Mouse (Mus musculus) megakaryocyte, adult 5-6 weeks (primary cell): ENCODE results near the gene Ccdc171. TPM values are rescaled to one million over a fixed set of nuclear protein-coding genes. Genes with fewer than 3 reads are reported as not detected.

Experiments
- total RNA-seq, 2 experiments: library from RNA; stranded (forward) in 1 of 2; stranded (reverse) in 1 of 2; fragments of 153-499, 151-499 nt in 1 of 2; fragments of 221-1000, 200-1000 nt in 1 of 2; gene quantifications; 2 replicates each; pipeline versions ENCODE4 v1.2.3 to v1.2.4; 2015 to 2017

The Ccdc171 gene
- total RNA-seq, 2 experiments from 2014 or later, result 2.8 to 4.8 TPM

Other genes starting within 250 kb of the Ccdc171 start
- gene Ttc39b, start 201.3 kb upstream of the Ccdc171 start, total RNA-seq (2015), result 4.4 and 5.3 TPM in 2 replicates
- gene Ttc39b, start 201.3 kb upstream of the Ccdc171 start, total RNA-seq (2017), result 4.9 and 5.0 TPM in 2 replicates
- gene Snapc3, start 107.8 kb upstream of the Ccdc171 start, total RNA-seq (2015), result 22.7 and 29.1 TPM in 2 replicates
- gene Snapc3, start 107.8 kb upstream of the Ccdc171 start, total RNA-seq (2017), result 35.3 and 37.8 TPM in 2 replicates
- 94.4 and 96.0 TPM in 2 replicates for gene Psip1, start 39.1 kb upstream of the Ccdc171 start, total RNA-seq (2015)
- 109 and 111 TPM in 2 replicates for gene Psip1, start 39.1 kb upstream of the Ccdc171 start, total RNA-seq (2017)